Comparison of ENCODE assay signal across 13 mouse cellular contexts in genomic region chr9:70351570-70352277, GRCm38 (mm10).
DNase-seq lines count a peak whose midpoint lies in the region; ATAC-seq lines count a peak whose summit lies in the region.
"Had no signal": no experiment of that assay in that cellular context is flagged by ENCODE, and none has a peak within 500 bp of the region (broad histone marks: within the 10 kb centered on the region; RNA-seq: fewer than 3 reads in every experiment).

No protein-coding gene starts in this region.

- peaks cover 9% of the 10 kb centered on the region; the same call in 1 of the 2 replicates for H3K4me1 ChIP-seq in neural tube, embryonic 13.5 days (replicated peaks)
- H3K4me1 ChIP-seq in hindbrain, embryonic 15.5 days (replicated peaks) = peaks cover 6% of the 10 kb centered on the region

- no peaks in the 10 kb centered on the region for H3K9me3 ChIP-seq in neural tube, embryonic 13.5 days
- H3K9me3 ChIP-seq in hindbrain, embryonic 15.5 days = no peaks in the 10 kb centered on the region
- H3K9me3 ChIP-seq: limb, embryonic 10.5 days had no signal

- no peak for ATAC-seq in neural tube, embryonic 13.5 days (ENCODE audit: low read depth)
- ATAC-seq in hindbrain, embryonic 15.5 days (ENCODE audit: low FRiP score, low read depth) = no peak; the same call in 1 of the 2 replicates

- no peak overlapping the region for H3K4me2 ChIP-seq in neural tube, embryonic 13.5 days
- H3K4me2 ChIP-seq in hindbrain, embryonic 15.5 days = no peak overlapping the region

- H3K27me3 ChIP-seq in neural tube, embryonic 13.5 days = no peaks in the 10 kb centered on the region
- no peaks in the 10 kb centered on the region for H3K27me3 ChIP-seq in hindbrain, embryonic 15.5 days

- peaks cover 9% of the 10 kb centered on the region; the same call in 1 of the 2 replicates for H3K36me3 ChIP-seq in neural tube, embryonic 13.5 days
- H3K36me3 ChIP-seq in hindbrain, embryonic 15.5 days = no peaks in the 10 kb centered on the region

- peak; percentile 4 for DNase-seq in cerebellum, adult 9-10 months
- DNase-seq in cerebellum, postnatal 4 days (ENCODE audit: low spot score in 2 of 2) = no peak
- DNase-seq in neural tube, embryonic 10.5 days (ENCODE audit: extremely low spot score, low spot score) = no peak
- peak; percentile 19 for DNase-seq in retina, postnatal 7 days (ENCODE audit: low read depth, low spot score)
- no peak for DNase-seq in spleen, postnatal 10 days (ENCODE audit: low spot score in 2 of 2)
- no peak for DNase-seq in gastrocnemius, postnatal 10 days
- DNase-seq: B cell, adult 2 months; heart, adult 11 months; heart, postnatal 4 days; lung, adult 2 months had no signal

- 0 out of 2 replicates have a peak overlapping the region, but pooled peaks have one; percentile 3 for H3K27ac ChIP-seq in neural tube, embryonic 13.5 days (replicated peaks)
- peak overlapping the region; percentile 48; the same call in 1 of the 2 replicates for H3K27ac ChIP-seq in hindbrain, embryonic 15.5 days (replicated peaks)
- H3K27ac ChIP-seq: limb, embryonic 10.5 days had no signal

- 42% methylated on average over 8 of the region's 8 CpGs for WGBS in neural tube, embryonic 13.5 days
- 29% methylated on average over 8 of the region's 8 CpGs for WGBS in hindbrain, embryonic 15.5 days

- H3K9ac ChIP-seq in neural tube, embryonic 13.5 days = no peak overlapping the region
- no peak overlapping the region for H3K9ac ChIP-seq in hindbrain, embryonic 15.5 days

- H3K4me3 ChIP-seq in neural tube, embryonic 13.5 days = no peak overlapping the region
- no peak overlapping the region for H3K4me3 ChIP-seq in hindbrain, embryonic 15.5 days
- H3K4me3 ChIP-seq: limb, embryonic 10.5 days had no signal

Comparison
In these comparisons a context has a peak if more than half of its experiments do, and no peak if none do; other contexts are left out.
1. DNase-seq: peak in cerebellum, adult 9-10 months (single experiment) and retina, postnatal 7 days (single experiment); none in cerebellum, postnatal 4 days (0 of 2), neural tube, embryonic 10.5 days (single experiment), spleen, postnatal 10 days (0 of 2) and gastrocnemius, postnatal 10 days (single experiment).